Mouse (Mus musculus) urinary bladder, postnatal 10 days (tissue): Measurements from ENCODE around the gene Ccdc7a.

ENCODE experiments used
- DNase-seq: peaks from one replicate; pipeline ENCODE4 v3.0.0; 2022; ENCODE audit warnings: low spot score

Ccdc7a gene

DNA sequence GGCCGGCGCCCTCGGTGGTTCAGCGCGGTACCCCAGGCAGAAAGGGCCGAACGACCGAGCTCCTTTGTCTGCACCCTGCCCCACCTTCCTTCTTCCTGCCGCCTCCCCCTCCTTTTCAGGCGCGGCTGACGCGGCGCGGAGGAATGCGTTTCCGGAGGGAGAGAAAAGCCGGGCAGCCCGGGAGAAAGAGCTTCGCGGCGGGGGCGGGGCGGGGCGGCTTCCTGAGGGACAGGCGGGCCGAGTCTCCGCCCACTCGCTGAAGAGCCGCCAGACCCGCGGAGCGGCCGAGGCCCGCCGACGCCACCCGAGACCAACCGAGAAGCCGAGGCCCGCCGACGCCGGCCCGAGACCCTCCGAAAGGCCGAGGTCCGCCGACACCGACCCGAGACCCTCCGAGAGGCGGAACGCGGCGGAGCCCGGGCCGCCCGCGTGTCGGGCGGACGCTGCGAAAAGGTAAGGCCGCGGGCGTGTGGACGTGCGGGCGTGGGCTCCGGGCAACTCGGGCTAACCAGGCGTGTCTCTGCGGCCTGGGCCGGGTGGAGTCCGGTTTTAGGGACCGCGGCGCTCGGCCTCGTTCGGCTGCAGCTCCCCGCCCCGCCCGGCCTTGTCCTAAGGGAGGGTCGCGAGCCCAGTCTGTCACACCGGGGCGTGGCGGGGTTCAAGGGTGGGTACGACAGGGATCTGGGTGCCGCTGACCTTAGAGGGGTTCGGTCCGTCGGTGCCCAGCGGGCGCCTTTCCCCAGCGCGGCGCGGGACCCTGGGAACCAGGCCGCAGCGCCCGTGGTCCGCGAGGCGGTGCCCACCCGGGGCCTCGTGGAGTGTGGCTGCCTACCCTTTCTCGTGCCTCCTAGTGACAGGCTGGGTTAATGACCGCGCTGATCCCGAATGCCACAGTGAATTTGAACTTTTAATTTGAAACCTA lies 379.5 kb downstream of the Ccdc7a start, which contains the start of gene Itgb1:
TSS of gene Itgb1 (plus strand) at position 148 of the 922 bp plus-strand sequence.
- DNase-seq = peak; percentile 86

DNA sequence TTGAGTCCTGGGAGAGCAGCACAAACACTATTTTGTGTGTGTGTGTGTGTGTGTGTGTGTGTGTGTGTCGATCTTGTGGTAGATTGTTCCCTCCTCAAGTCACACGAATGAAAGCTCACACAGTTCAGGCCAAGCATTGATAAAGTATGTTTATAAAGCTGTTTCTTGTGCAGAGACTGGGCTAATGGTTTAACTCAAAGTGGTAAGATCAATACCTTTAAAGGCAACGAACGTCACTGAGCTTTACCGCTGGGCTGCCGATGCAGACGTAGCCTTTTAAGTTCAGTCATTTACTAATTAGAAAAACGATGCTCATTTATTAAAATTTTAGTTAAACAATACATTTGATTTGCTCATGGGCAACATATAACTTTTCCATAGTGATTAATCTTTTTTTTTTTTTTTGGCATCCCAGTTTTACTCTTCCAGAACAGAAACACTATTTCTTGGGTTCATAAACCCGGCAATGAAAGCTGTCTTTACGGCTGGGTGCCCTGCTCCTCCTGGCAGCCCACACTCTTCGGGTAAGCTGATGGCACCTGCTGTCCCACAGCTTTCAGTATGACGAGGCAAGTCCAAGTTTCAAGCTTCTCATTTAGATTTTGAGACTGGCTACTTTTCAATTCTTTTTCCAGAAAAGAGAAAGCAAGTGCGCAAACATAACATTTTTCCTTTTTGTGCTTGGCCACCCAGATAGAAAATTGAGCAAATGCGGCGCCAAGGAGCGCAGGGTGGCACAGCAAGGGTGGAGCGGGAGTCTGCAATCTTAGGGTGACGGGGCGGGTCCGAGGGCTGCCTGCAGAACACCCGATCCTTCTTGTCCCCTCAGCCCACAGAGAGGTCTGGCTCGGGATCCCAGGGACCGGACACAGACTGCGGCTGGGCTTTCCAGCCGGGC lies 380.5 kb downstream of the Ccdc7a start:
- DNase-seq = no peak
